Mouse (Mus musculus) embryonic facial prominence, embryonic 15.5 days (tissue): ENCODE data around the gene Lifr. TPM values are rescaled to one million over a fixed set of nuclear protein-coding genes. Genes with fewer than 3 reads are reported as not detected.

Experiments
- ATAC-seq: fragments of 200-750 bp; cut with Nextera tagmentation; 2 replicates; pipeline ENCODE4 v1.8.0; 2017; ENCODE audit warnings: low read depth, moderate TSS enrichment; ENCODE audit not compliant: insufficient number of reproducible peaks, low FRiP score, low TSS enrichment
- H3K27ac ChIP-seq: fragments of 300-500 bp; sonication (generic); replicated peaks from 2 replicates; pipeline ENCODE4 v1.5.1; 2015; ENCODE audit warnings: mild to moderate bottlenecking, inconsistent platforms
- H3K27me3 ChIP-seq: fragments of 300-500 bp; sonication (generic); 2 replicates; pipeline ENCODE4 v1.6.1; 2015; ENCODE audit warnings: inconsistent platforms
- H3K36me3 ChIP-seq: fragments of 300-500 bp; sonication (generic); 2 replicates; pipeline ENCODE4 v1.6.1; 2015; ENCODE audit warnings: mild to moderate bottlenecking, inconsistent platforms
- H3K4me1 ChIP-seq: fragments of 300-500 bp; sonication (generic); 2 replicates; pipeline ENCODE4 v1.6.1; 2015; ENCODE audit warnings: inconsistent platforms
- H3K4me2 ChIP-seq: fragments of 300-500 bp; sonication (generic); replicated peaks from 2 replicates; pipeline ENCODE4 v1.6.1; 2015; ENCODE audit warnings: mild to moderate bottlenecking, inconsistent platforms
- H3K4me3 ChIP-seq: fragments of 300-500 bp; sonication (generic); replicated peaks from 2 replicates; pipeline ENCODE4 v1.5.1; 2015; ENCODE audit warnings: mild to moderate bottlenecking, inconsistent platforms
- H3K9ac ChIP-seq: fragments of 300-500 bp; sonication (generic); 2 replicates; pipeline ENCODE4 v1.6.1; 2015; ENCODE audit warnings: inconsistent platforms
- H3K9me3 ChIP-seq: fragments of 300-500 bp; sonication (generic); replicated peaks from 2 replicates; pipeline ENCODE4 v1.6.1; 2016; ENCODE audit warnings: inconsistent platforms
- WGBS: fragments of 180-500 bp; shearing (Covaris S2); methylation state at CpG from one replicate; pipeline ENCODE4 v1.1.7; 2015; 5-methylcytosine and 5-hydroxymethylcytosine counted together
- polyA plus RNA-seq: library from polyadenylated mRNA; unstranded; fragments of >200 nt; fragmentation: Nextera tagmentation; extraction: Ambion mirVana; gene quantifications from 2 replicates; pipeline ENCODE4 v1.2.1, GENCODE M21; 2015

The Lifr gene
- polyA plus RNA-seq, 1 experiment from 2014 or later: 27.7 TPM

GRCm38 (mm10) chr15:7166735-7167134 is 76.3 kb downstream of the Lifr start:
- Histone ChIP-seq H3K4me2 (no peak overlapping the region), H3K4me1 (no peaks in the 10 kb centered on the region), H3K9me3 (no peaks in the 10 kb centered on the region), H3K9ac (no peak overlapping the region), H3K27ac (no peak overlapping the region), H3K27me3 (no peaks in the 10 kb centered on the region), H3K36me3 (peaks cover 23% of the 10 kb centered on the region), H3K4me3 (no peak overlapping the region)
- 91% methylated on average over 9 of the region's 9 CpGs for WGBS
- no peak for ATAC-seq

DNA sequence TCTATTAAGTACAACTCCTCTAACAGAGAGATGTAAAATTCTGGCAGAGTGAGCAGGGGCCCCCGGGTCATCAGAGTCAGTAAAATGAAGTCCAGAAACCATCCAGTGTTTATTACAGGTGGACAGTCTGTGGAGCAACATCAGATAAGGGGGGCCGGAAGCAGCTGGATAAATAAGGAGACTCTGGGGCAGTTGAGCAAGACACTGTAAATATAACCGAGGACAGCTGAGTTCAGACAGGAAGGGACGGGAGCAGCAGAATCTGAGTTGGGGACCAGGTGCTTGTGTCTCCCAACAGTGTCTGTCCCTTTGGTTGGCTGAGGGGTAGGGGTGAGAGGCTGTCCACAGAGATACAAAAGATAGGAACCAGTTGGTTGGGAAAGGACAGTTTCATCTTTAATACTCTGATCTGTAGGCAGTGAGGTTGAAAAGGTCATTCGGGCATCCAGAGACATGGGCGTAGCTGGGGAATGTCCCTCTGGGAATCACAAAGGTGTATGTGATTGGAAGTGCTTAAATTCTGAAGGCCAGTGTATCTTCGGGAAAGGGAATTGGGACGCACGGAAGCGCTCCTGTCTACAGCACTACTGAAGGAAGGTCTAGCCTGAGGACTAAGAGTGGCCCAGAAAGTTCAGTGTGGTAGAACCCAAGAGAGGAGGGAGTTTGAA is 77.0 kb downstream of the Lifr start:
- H3K27ac ChIP-seq: no peak overlapping the region
- ATAC-seq: no peak
- H3K9me3 ChIP-seq: no peaks in the 10 kb centered on the region
- no peaks in the 10 kb centered on the region for H3K27me3 ChIP-seq
- no peak overlapping the region for H3K4me2 ChIP-seq
- no peak overlapping the region for H3K4me3 ChIP-seq
- peaks cover 23% of the 10 kb centered on the region for H3K36me3 ChIP-seq
- WGBS: 83% methylated on average over 10 of the region's 10 CpGs
- no peak overlapping the region for H3K9ac ChIP-seq
- no peaks in the 10 kb centered on the region for H3K4me1 ChIP-seq

DNA sequence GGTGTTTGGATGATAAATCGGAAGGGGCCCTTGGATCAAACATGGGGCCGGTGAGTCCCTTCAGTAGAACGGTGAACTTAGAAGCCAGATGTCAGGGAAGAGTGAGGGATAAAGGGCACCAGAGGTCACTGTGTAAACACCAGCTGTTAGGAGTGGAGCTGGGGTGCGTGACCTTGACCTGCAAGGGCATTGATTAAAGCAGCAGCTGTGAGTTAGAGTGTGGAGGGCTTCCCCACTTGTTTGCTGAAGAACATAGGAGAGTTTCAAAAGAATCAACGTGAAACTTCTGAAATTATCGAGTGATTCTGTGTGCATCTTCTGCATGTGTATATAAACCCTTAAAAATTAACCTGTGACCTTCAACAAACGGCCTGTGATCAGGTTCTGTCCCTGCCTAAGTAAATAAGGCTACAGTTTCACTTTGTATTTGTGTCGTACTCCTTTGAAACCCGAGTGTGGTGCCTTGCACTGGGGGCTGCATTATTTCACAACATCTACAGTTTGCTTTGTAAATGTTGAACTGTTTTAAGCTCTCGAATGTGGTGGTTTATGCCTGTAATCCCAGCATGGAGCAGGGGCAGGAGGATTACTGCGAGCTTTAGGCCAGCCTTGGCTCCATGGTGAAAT is 77.6 kb downstream of the Lifr start:
- Histone ChIP-seq H3K9me3 (no peaks in the 10 kb centered on the region), H3K4me1 (no peaks in the 10 kb centered on the region), H3K27me3 (no peaks in the 10 kb centered on the region), H3K27ac (no peak overlapping the region), H3K4me2 (no peak overlapping the region), H3K9ac (no peak overlapping the region), H3K36me3 (peaks cover 23% of the 10 kb centered on the region), H3K4me3 (no peak overlapping the region)
- ATAC-seq: no peak
- 52% methylated on average over 11 of the region's 11 CpGs for WGBS

GRCm38 (mm10) chr15:7172875-7173274 is 82.5 kb downstream of the Lifr start:
- ATAC-seq: no peak
- 44% methylated on average over 2 of the region's 2 CpGs for WGBS
- Histone ChIP-seq H3K9ac (no peak overlapping the region), H3K27ac (no peak overlapping the region), H3K4me3 (no peak overlapping the region), H3K9me3 (no peaks in the 10 kb centered on the region), H3K36me3 (peaks cover 16% of the 10 kb centered on the region), H3K27me3 (no peaks in the 10 kb centered on the region), H3K4me1 (no peaks in the 10 kb centered on the region), H3K4me2 (no peak overlapping the region)

GRCm38 (mm10) chr15:7173346-7173745 is 82.9 kb downstream of the Lifr start:
- no peaks in the 10 kb centered on the region for H3K4me1 ChIP-seq
- H3K9me3 ChIP-seq: no peaks in the 10 kb centered on the region

GRCm38 (mm10) chr15:7173776-7174175 is 83.4 kb downstream of the Lifr start:
- H3K9ac ChIP-seq: no peak overlapping the region
- WGBS: 86% methylated on average over 8 of the region's 8 CpGs
- no peaks in the 10 kb centered on the region for H3K9me3 ChIP-seq
- peaks cover 17% of the 10 kb centered on the region for H3K36me3 ChIP-seq
- H3K27ac ChIP-seq: no peak overlapping the region
- no peak for ATAC-seq
- H3K4me3 ChIP-seq: no peak overlapping the region
- no peaks in the 10 kb centered on the region for H3K27me3 ChIP-seq
- no peak overlapping the region for H3K4me2 ChIP-seq
- no peaks in the 10 kb centered on the region for H3K4me1 ChIP-seq

More at GRCm38 (mm10) chr15:7173346-7173745, 82.9 kb downstream of the Lifr start:
- H3K9ac ChIP-seq: no peak overlapping the region
- H3K27me3 ChIP-seq: no peaks in the 10 kb centered on the region
- no peak overlapping the region for H3K4me2 ChIP-seq
- peaks cover 16% of the 10 kb centered on the region for H3K36me3 ChIP-seq
- no peak for ATAC-seq
- no peak overlapping the region for H3K4me3 ChIP-seq
- WGBS: 72% methylated on average over 7 of the region's 7 CpGs
- H3K27ac ChIP-seq: no peak overlapping the region

GRCm38 (mm10) chr15:7180576-7180975 is 90.2 kb downstream of the Lifr start:
- peaks cover 52% of the 10 kb centered on the region for H3K36me3 ChIP-seq
- H3K4me1 ChIP-seq: no peaks in the 10 kb centered on the region
- no peak overlapping the region for H3K9ac ChIP-seq
- no peak overlapping the region for H3K4me2 ChIP-seq
- no peak for ATAC-seq
- 78% methylated on average over 6 of the region's 6 CpGs for WGBS
- H3K4me3 ChIP-seq: no peak overlapping the region
- H3K9me3 ChIP-seq: no peaks in the 10 kb centered on the region
- H3K27ac ChIP-seq: no peak overlapping the region
- H3K27me3 ChIP-seq: no peaks in the 10 kb centered on the region

GRCm38 (mm10) chr15:7187682-7188081 is 97.3 kb downstream of the Lifr start:
- H3K4me2 ChIP-seq: no peak overlapping the region
- no peak for ATAC-seq
- H3K9ac ChIP-seq: no peak overlapping the region
- no peak overlapping the region for H3K27ac ChIP-seq
- H3K27me3 ChIP-seq: no peaks in the 10 kb centered on the region
- no peaks in the 10 kb centered on the region for H3K4me1 ChIP-seq
- no peaks in the 10 kb centered on the region for H3K9me3 ChIP-seq
- peaks cover 64% of the 10 kb centered on the region for H3K36me3 ChIP-seq
- H3K4me3 ChIP-seq: no peak overlapping the region
- 90% methylated on average over 6 of the region's 6 CpGs for WGBS

DNA sequence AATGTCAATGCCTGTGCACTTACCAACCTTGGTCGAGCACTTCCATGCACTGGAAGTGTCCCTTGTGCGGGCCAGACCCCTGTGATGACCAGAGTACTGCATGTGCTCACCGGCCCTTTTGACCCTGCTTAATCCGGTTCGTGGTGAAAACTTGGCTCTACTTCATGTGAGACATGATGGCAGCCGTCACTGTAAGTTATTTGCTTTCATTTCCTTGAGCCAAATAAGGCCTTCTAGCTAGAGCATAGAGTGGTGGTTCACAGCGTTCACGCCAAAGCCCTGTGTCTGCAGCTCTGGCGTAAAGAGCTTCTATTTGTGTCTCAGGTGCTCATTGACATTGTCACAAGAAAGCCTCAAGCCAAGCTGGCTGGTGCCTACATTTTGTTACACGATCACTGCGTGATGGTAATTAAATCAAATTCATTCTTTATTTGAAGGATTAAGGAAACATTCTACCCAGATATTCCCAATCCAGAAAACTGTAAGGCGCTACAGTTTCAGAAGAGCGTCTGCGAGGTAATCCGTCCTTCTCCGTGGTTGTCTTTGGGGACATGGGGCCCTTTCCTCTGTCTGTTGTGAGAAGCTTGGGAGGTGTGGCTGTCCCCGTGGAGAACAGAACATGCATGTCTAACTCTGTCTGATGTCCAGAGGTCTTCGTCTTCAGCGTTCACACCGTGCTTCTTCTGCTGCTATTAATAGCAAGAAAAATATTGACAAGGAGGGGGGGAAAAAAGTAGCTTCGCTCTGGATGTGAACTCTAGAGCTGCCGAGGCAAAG is 99.5 kb downstream of the Lifr start:
- WGBS: 88% methylated on average over 22 of the region's 22 CpGs

GRCm38 (mm10) chr15:7191074-7191473 is 100.7 kb downstream of the Lifr start:
- Histone ChIP-seq H3K9ac (no peak overlapping the region), H3K4me2 (no peak overlapping the region), H3K27ac (no peak overlapping the region), H3K36me3 (peaks cover 41% of the 10 kb centered on the region), H3K27me3 (no peaks in the 10 kb centered on the region), H3K4me1 (peaks cover 20% of the 10 kb centered on the region), H3K4me3 (no peak overlapping the region), H3K9me3 (no peaks in the 10 kb centered on the region)
- WGBS: 74% methylated on average over 4 of the region's 4 CpGs
- ATAC-seq: no peak

More for the DNA sequence above, 99.5 kb downstream of the Lifr start:
- no peak overlapping the region for H3K27ac ChIP-seq
- no peak for ATAC-seq
- no peaks in the 10 kb centered on the region for H3K9me3 ChIP-seq
- H3K27me3 ChIP-seq: no peaks in the 10 kb centered on the region
- no peak overlapping the region for H3K9ac ChIP-seq
- peaks cover 51% of the 10 kb centered on the region for H3K36me3 ChIP-seq
- H3K4me1 ChIP-seq: peaks cover 13% of the 10 kb centered on the region
- H3K4me3 ChIP-seq: no peak overlapping the region
- no peak overlapping the region for H3K4me2 ChIP-seq

DNA sequence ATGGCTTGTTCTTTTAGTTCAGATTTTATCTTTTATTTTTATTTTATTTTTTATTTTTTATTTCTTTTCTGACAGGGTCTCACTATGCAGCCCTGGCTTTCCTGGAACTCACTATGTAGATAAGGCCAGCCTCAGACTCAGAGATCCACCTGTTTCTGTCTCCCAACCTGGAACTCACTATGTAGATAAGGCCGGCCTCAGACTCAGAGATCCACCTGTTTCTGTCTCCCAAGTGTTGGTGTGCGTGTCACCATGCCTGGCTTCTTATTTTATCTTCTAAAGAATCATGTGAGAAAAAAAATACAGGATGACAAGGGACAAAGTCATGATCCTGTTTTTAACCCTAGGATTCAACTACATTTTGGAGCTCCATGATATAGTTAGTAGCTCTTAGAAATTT is 102.2 kb downstream of the Lifr start:
- Histone ChIP-seq H3K9ac (no peak overlapping the region), H3K4me2 (no peak overlapping the region), H3K27ac (no peak overlapping the region), H3K4me1 (peaks cover 20% of the 10 kb centered on the region), H3K36me3 (peaks cover 28% of the 10 kb centered on the region), H3K27me3 (no peaks in the 10 kb centered on the region), H3K9me3 (no peaks in the 10 kb centered on the region), H3K4me3 (no peak overlapping the region)
- ATAC-seq: no peak
- WGBS: 94% methylated on average over 2 of the region's 2 CpGs
